ENCODE assay signal across 11 mouse cellular contexts in genomic region chr19:46525691-46526631, GRCm38 (mm10). TPM values are rescaled to one million over a fixed set of nuclear protein-coding genes. Genes with fewer than 3 reads are reported as not detected.
DNase-seq lines count a peak whose midpoint lies in the region; ATAC-seq and TF ChIP-seq lines count a peak whose summit lies in the region.
"Had no signal": no experiment of that assay in that cellular context is flagged by ENCODE, and none has a peak within 500 bp of the region (broad histone marks: within the 10 kb centered on the region; RNA-seq: fewer than 3 reads in every experiment).

No protein-coding gene starts in this region.

- TF ChIP-seq CTCF in gastrocnemius, adult 2 months (IDR thresholded peaks at IDR 0.05), result no peak

- no peaks in the 10 kb centered on the region for H3K9me3 ChIP-seq in neural tube, embryonic 13.5 days
- no peaks in the 10 kb centered on the region for H3K9me3 ChIP-seq in hindbrain, embryonic 15.5 days
- H3K9me3 ChIP-seq in neural tube, embryonic 14.5 days (ENCODE audit: control insufficient read depth, low read length), result no peaks in the 10 kb centered on the region

- H3K36me3 ChIP-seq in neural tube, embryonic 13.5 days, result no peaks in the 10 kb centered on the region
- H3K36me3 ChIP-seq in hindbrain, embryonic 15.5 days, result no peaks in the 10 kb centered on the region
- H3K36me3 ChIP-seq in neural tube, embryonic 14.5 days (ENCODE audit: control insufficient read depth, insufficient read depth, low read length), result no peaks in the 10 kb centered on the region

- no peak for DNase-seq in gastrocnemius, adult 2 months
- DNase-seq in gastrocnemius, postnatal 10 days, result no peak
- no peak for DNase-seq in neural tube, embryonic 10.5 days (ENCODE audit: extremely low spot score, low spot score)
- DNase-seq in adipocyte (ENCODE audit: low spot score), result no peak
- no peak for DNase-seq in gastrocnemius, postnatal 36 days
- DNase-seq: embryo, embryonic 11 days; thymus, adult 18-20 months had no signal

- H3K4me2 ChIP-seq in neural tube, embryonic 13.5 days, result no peak overlapping the region
- no peak overlapping the region for H3K4me2 ChIP-seq in hindbrain, embryonic 15.5 days
- H3K4me2 ChIP-seq in neural tube, embryonic 14.5 days (ENCODE audit: low read depth, low read length), result no peak overlapping the region

- H3K9ac ChIP-seq in neural tube, embryonic 13.5 days, result peak overlapping the region; percentile 26; the same call in 1 of the 2 replicates
- no peak overlapping the region for H3K9ac ChIP-seq in hindbrain, embryonic 15.5 days
- no peak overlapping the region for H3K9ac ChIP-seq in neural tube, embryonic 14.5 days (replicated peaks; ENCODE audit: low read depth, low read length)

- no peak overlapping the region for H3K4me3 ChIP-seq in gastrocnemius, adult 2 months
- H3K4me3 ChIP-seq in neural tube, embryonic 13.5 days, result no peak overlapping the region
- H3K4me3 ChIP-seq in hindbrain, embryonic 15.5 days, result no peak overlapping the region
- H3K4me3 ChIP-seq in neural tube, embryonic 14.5 days (ENCODE audit: low read depth, low read length), result no peak overlapping the region

- H3K27ac ChIP-seq in gastrocnemius, adult 2 months, result peak overlapping the region; percentile 81
- H3K27ac ChIP-seq in neural tube, embryonic 13.5 days (replicated peaks), result peak overlapping the region; percentile 61
- H3K27ac ChIP-seq in hindbrain, embryonic 15.5 days (replicated peaks), result peak overlapping the region; percentile 56; the same call in 1 of the 2 replicates
- H3K27ac ChIP-seq in neural tube, embryonic 14.5 days (ENCODE audit: low read depth, low read length), result 0 out of 2 replicates have a peak overlapping the region, but pooled peaks have one; percentile 3

- H3K27me3 ChIP-seq in neural tube, embryonic 13.5 days, result no peaks in the 10 kb centered on the region
- H3K27me3 ChIP-seq in hindbrain, embryonic 15.5 days, result no peaks in the 10 kb centered on the region
- no peaks in the 10 kb centered on the region for H3K27me3 ChIP-seq in neural tube, embryonic 14.5 days (ENCODE audit: control insufficient read depth, insufficient read depth, low read length)

- intact Hi-C loops in gastrocnemius, adult 2 months (cut with DNase I), result no loop called here
- intact Hi-C loops in gastrocnemius, postnatal 36 days (cut with DNase I), result no loop called here

- peaks cover 92% of the 10 kb centered on the region for H3K4me1 ChIP-seq in neural tube, embryonic 13.5 days (replicated peaks)
- H3K4me1 ChIP-seq in hindbrain, embryonic 15.5 days (replicated peaks), result peaks cover 83% of the 10 kb centered on the region
- H3K4me1 ChIP-seq in neural tube, embryonic 14.5 days (ENCODE audit: control insufficient read depth, insufficient read depth, low read length), result peaks cover 77% of the 10 kb centered on the region

- WGBS in neural tube, embryonic 13.5 days, result 42% methylated on average over 10 of the region's 10 CpGs
- WGBS in hindbrain, embryonic 15.5 days, result 36% methylated on average over 10 of the region's 10 CpGs
- 41% methylated on average over 10 of the region's 10 CpGs for WGBS in neural tube, embryonic 14.5 days

- ATAC-seq in neural tube, embryonic 13.5 days (ENCODE audit: low read depth), result no peak
- ATAC-seq in hindbrain, embryonic 15.5 days (ENCODE audit: low FRiP score, low read depth), result no peak
- no peak for ATAC-seq in neural tube, embryonic 14.5 days (ENCODE audit: low read depth)
- ATAC-seq: CD4-positive, CD25-positive, alpha-beta regulatory T cell, adult 4 months had no signal

RNA-seq across cellular contexts. Expression of gene Trim8, which starts 24.5 kb away (rescaled TPM):
- total RNA-seq in gastrocnemius, adult 2 months (2021), result 10 to 100 TPM; 20.2 to 20.7 TPM
- total RNA-seq in gastrocnemius, postnatal 10 days (2021), result 10 to 100 TPM; 26.1 to 29.7 TPM
- 26.5 and 30.4 TPM in 2 replicates for polyA plus RNA-seq in neural tube, embryonic 13.5 days (2015; fragmentation: Nextera tagmentation; extraction: Ambion mirVana)
- polyA plus RNA-seq in hindbrain, embryonic 15.5 days (2015; fragmentation: Nextera tagmentation; extraction: Ambion mirVana), result 27.8 and 31.9 TPM in 2 replicates
- polyA plus RNA-seq in neural tube, embryonic 14.5 days (2014; fragmentation: Nextera tagmentation; extraction: Ambion mirVana), result 32.2 and 37.5 TPM in 2 replicates
- total RNA-seq in gastrocnemius, postnatal 36 days (2021), result 10 to 100 TPM; 19.0 to 19.2 TPM

RNA-seq across cellular contexts. Expression of gene Arl3, which starts 47.0 kb away (rescaled TPM):
- total RNA-seq in gastrocnemius, adult 2 months (2021), result 10 to 100 TPM; 64.0 to 67.7 TPM
- 10 to 100 TPM; 48.9 to 50.5 TPM for total RNA-seq in gastrocnemius, postnatal 10 days (2021)
- polyA plus RNA-seq in neural tube, embryonic 13.5 days (2015; fragmentation: Nextera tagmentation; extraction: Ambion mirVana), result 208 and 217 TPM in 2 replicates
- polyA plus RNA-seq in hindbrain, embryonic 15.5 days (2015; fragmentation: Nextera tagmentation; extraction: Ambion mirVana), result 208 and 221 TPM in 2 replicates
- 134 and 160 TPM in 2 replicates for polyA plus RNA-seq in neural tube, embryonic 14.5 days (2014; fragmentation: Nextera tagmentation; extraction: Ambion mirVana)
- total RNA-seq in gastrocnemius, postnatal 36 days (2021), result 10 to 100 TPM; 44.6 to 60.8 TPM

RNA-seq across cellular contexts. Expression of gene Sfxn2, which starts 47.2 kb away (rescaled TPM):
- total RNA-seq in gastrocnemius, adult 2 months (2021), result 1 to 10 TPM; 3.2 to 3.7 TPM
- total RNA-seq in gastrocnemius, postnatal 10 days (2021), result 1 to 10 TPM; 5.5 to 7.3 TPM
- polyA plus RNA-seq in neural tube, embryonic 13.5 days (2015; fragmentation: Nextera tagmentation; extraction: Ambion mirVana), result 10.6 and 12.9 TPM in 2 replicates
- polyA plus RNA-seq in hindbrain, embryonic 15.5 days (2015; fragmentation: Nextera tagmentation; extraction: Ambion mirVana), result 10.2 and 11.3 TPM in 2 replicates
- 10.5 and 10.7 TPM in 2 replicates for polyA plus RNA-seq in neural tube, embryonic 14.5 days (2014; fragmentation: Nextera tagmentation; extraction: Ambion mirVana)
- total RNA-seq in gastrocnemius, postnatal 36 days (2021), result 1 to 10 TPM; 2.7 to 4.1 TPM

Comparison
In these comparisons a context has a peak if more than half of its experiments do, and no peak if none do; other contexts are left out.
1. H3K27ac ChIP-seq: peak in every context shown above with its lines; median percentile 81 in gastrocnemius, adult 2 months; 61 in neural tube, embryonic 13.5 days; 56 in hindbrain, embryonic 15.5 days; 3 in neural tube, embryonic 14.5 days.